Mouse (Mus musculus): ENCODE results near the gene Phf1.
A peak's percentile ranks its signal among the peaks of the same experiment; 100 is the strongest.

DNA sequence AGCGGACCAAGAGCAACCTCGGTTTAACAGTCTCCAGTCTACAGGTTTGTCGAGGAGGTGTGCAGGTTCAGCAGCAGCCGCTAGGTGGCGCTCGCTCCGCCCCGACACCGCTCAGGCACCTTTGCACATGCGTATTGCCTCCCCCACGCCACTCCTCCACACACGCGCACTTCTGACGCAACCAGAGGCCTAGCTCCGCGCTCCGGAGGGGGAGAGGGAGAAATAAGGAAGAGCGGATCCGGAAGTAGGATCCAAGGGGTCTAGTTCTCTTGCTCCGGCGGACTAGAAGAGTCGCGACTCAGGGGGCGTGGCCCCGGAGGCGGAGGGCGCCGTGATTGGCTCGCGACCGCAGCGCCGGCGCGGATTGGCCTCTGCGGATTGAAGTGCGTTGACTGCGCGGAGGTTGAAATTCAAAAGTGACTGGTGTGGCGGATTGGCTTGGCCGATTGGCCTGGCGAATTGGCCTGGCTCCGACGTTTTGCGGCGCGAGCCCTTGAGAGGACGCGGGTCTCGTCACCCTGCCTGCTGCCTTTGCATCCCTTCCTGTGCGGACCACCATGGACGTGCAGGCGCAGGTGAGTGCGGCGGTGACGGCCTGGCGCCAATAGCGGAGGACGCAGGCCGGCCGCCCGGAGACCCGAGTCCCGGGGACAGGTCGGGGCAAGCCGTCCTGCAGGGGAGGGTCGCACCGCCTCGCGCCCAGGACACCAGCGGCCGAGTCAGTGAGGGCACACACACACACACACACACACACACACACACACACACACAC is 16.0 kb upstream of the Phf1 start, which contains the start of gene Kifc5b:
- TF ChIP-seq CTCF (IDR thresholded peaks at IDR 0.05; ENCODE audit: extremely low read depth, insufficient read length, insufficient replicate concordance, low read depth, low read length) (peak; percentile 99), POLR2A (IDR thresholded peaks at IDR 0.05; ENCODE audit: low read depth, low read length) (peak; percentile 34; the same call in 1 of the 2 replicates)
